8 mouse cellular contexts compared by ENCODE assay signal in the genomic region with DNA sequence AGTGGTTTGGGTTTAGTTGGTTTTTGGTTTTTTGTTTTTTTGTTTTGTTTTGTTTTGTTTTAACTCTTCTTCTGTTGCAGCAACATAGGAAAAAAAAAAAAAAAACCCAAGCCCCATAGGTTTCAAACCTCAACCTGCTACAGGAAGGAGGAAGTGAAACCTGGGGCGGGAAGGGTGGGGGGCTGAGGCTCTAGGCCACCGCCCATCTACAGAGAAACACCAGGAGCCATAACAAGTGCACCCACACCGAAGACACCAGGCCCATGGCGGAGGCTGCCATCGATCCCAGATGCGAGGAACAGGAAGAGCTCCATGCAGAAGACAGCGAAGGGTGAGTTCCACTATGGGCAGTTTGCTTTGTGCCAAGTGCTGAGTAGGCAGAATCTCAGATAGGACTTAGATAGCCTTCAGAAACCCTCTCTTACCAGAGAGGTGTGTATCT. TPM values are rescaled to one million over a fixed set of nuclear protein-coding genes. Genes with fewer than 3 reads are reported as not detected.
A peak's percentile ranks its signal among the peaks of the same experiment; 100 is the strongest.
DNase-seq lines count a peak whose midpoint lies in the region; ATAC-seq and TF ChIP-seq lines count a peak whose summit lies in the region.

A gene (plus strand): TSS at position 174 of the 442 bp plus-strand sequence.

- peak within 1 kb of the TSS; percentile 66 for H3K4me3 ChIP-seq in lung, adult 2 months (replicated peaks; ENCODE audit: extremely low read depth, low read depth, low read length)
- H3K4me3 ChIP-seq in limb, embryonic 14.5 days (replicated peaks; ENCODE audit: low read length): no peak within 1 kb of the TSS
- H3K4me3 ChIP-seq in hindbrain, postnatal 0 days (ENCODE audit: low read length): no peak within 1 kb of the TSS

- no peak within 1 kb of the TSS for H3K4me2 ChIP-seq in limb, embryonic 14.5 days (replicated peaks; ENCODE audit: low read depth, low read length, severe bottlenecking)
- H3K4me2 ChIP-seq in hindbrain, postnatal 0 days (ENCODE audit: low read depth, low read length): no peak within 1 kb of the TSS

- H3K9ac ChIP-seq in limb, embryonic 14.5 days (ENCODE audit: low read depth, low read length, severe bottlenecking): no peak within 1 kb of the TSS
- no peak within 1 kb of the TSS for H3K9ac ChIP-seq in hindbrain, postnatal 0 days (replicated peaks; ENCODE audit: low read length)

- H3K27me3 ChIP-seq in limb, embryonic 14.5 days (ENCODE audit: control insufficient read depth, insufficient read depth, low read length): no peaks in the 10 kb centered on the region
- H3K27me3 ChIP-seq in hindbrain, postnatal 0 days (ENCODE audit: insufficient read depth, low read length): no peaks in the 10 kb centered on the region

- WGBS in lung, adult 2 months: 82% methylated on average over 7 of the region's 7 CpGs
- WGBS in limb, embryonic 14.5 days: 94% methylated on average over 7 of the region's 7 CpGs
- 96% methylated on average over 7 of the region's 7 CpGs for WGBS in hindbrain, postnatal 0 days

- no peak; the same call in 1 of the 2 replicates for TF ChIP-seq POLR2A in lung, adult 2 months (IDR thresholded peaks at IDR 0.05; ENCODE audit: borderline replicate concordance, extremely low read depth, low read depth, low read length)
- no peak for TF ChIP-seq POLR2A in limb, embryonic 14.5 days (IDR thresholded peaks at IDR 0.05; ENCODE audit: borderline replicate concordance, extremely low read depth, insufficient read depth, insufficient read length)

- peak within 1 kb of the TSS; percentile 28; the same call in 1 of the 2 replicates for H3K27ac ChIP-seq in limb, embryonic 14.5 days (replicated peaks; ENCODE audit: low read depth, low read length)
- no peak within 1 kb of the TSS for H3K27ac ChIP-seq in hindbrain, postnatal 0 days

- no peaks in the 10 kb centered on the region for H3K36me3 ChIP-seq in limb, embryonic 14.5 days (ENCODE audit: control insufficient read depth, insufficient read depth, low read length)
- no peaks in the 10 kb centered on the region for H3K36me3 ChIP-seq in hindbrain, postnatal 0 days (ENCODE audit: insufficient read depth, low read length)

- ATAC-seq in granulocyte monocyte progenitor cell, adult 5-6 weeks (replicated peaks; ENCODE audit: poor library complexity, severe bottlenecking): peak; percentile 67
- ATAC-seq in limb, embryonic 14.5 days (ENCODE audit: low FRiP score, low read depth): no peak
- no peak for ATAC-seq in hindbrain, postnatal 0 days

- no peaks in the 10 kb centered on the region for H3K9me3 ChIP-seq in limb, embryonic 14.5 days (ENCODE audit: control insufficient read depth, low read length)
- H3K9me3 ChIP-seq in hindbrain, postnatal 0 days (ENCODE audit: low read length): no peaks in the 10 kb centered on the region

- H3K4me1 ChIP-seq in lung, adult 2 months (ENCODE audit: control insufficient read depth, insufficient read depth, low read length): peaks cover 4% of the 10 kb centered on the region; the same call in 1 of the 2 replicates
- H3K4me1 ChIP-seq in limb, embryonic 14.5 days (ENCODE audit: control insufficient read depth, insufficient read depth, low read length): peaks cover 30% of the 10 kb centered on the region
- H3K4me1 ChIP-seq in hindbrain, postnatal 0 days (ENCODE audit: insufficient read depth, low read length): peaks cover 13% of the 10 kb centered on the region; the same call in 1 of the 2 replicates

- no peak for DNase-seq in lung, adult 2 months
- DNase-seq in lung, postnatal 14 days: no peak
- DNase-seq in adrenal gland, postnatal 14 days: peak; percentile 6
- DNase-seq in limb, embryonic 14.5 days (ENCODE audit: low spot score): no peak
- peak; percentile 76 for DNase-seq in thymus, postnatal 0 days (ENCODE audit: low spot score)
- DNase-seq in hindbrain, postnatal 0 days (ENCODE audit: low spot score): no peak
- DNase-seq in ovary, adult 18-20 months (ENCODE audit: low spot score): no peak

- TF ChIP-seq CTCF in lung, adult 2 months (IDR thresholded peaks at IDR 0.05; ENCODE audit: insufficient read depth, low read length): no peak
- no peak for TF ChIP-seq CTCF in hindbrain, postnatal 0 days (IDR thresholded peaks at IDR 0.05; ENCODE audit: low read depth)

RNA-seq across cellular contexts. Expression of the gene that starts here (rescaled TPM):
- polyA plus RNA-seq in lung, adult 2 months (2012; rRNA removed): 131 and 188 TPM in 2 replicates
- total RNA-seq in adrenal gland, postnatal 14 days (2021): 20.4 and 52.3 TPM in 2 replicates
- 41.4 and 58.5 TPM in 2 replicates for total RNA-seq in granulocyte monocyte progenitor cell, adult 5-6 weeks (2014; fragmentation: Nextera tagmentation)
- total RNA-seq in granulocyte monocyte progenitor cell, adult 5-6 weeks (2017): 50.3 and 51.9 TPM in 2 replicates
- 102 TPM in 2 replicates for polyA plus RNA-seq in limb, embryonic 14.5 days (2012; rRNA removed)
- 45.8 and 48.0 TPM in 2 replicates for polyA plus RNA-seq in limb, embryonic 14.5 days (2014; fragmentation: Nextera tagmentation; extraction: Ambion mirVana)
- polyA plus RNA-seq in thymus, postnatal 0 days (2015; fragmentation: Nextera tagmentation; extraction: Ambion mirVana): 655 and 664 TPM in 2 replicates
- total RNA-seq in hindbrain, postnatal 0 days (2014; rRNA removed): 4.6 and 16.6 TPM in 2 replicates
- 6.6 and 7.2 TPM in 2 replicates for polyA plus RNA-seq in hindbrain, postnatal 0 days (2015; fragmentation: Nextera tagmentation; extraction: Ambion mirVana)

Comparison
In these comparisons a context has a peak if more than half of its experiments do, and no peak if none do; other contexts are left out.
1. DNase-seq: peak in adrenal gland, postnatal 14 days (single experiment) and thymus, postnatal 0 days (single experiment); none in lung, adult 2 months (single experiment), lung, postnatal 14 days (single experiment), limb, embryonic 14.5 days (single experiment), hindbrain, postnatal 0 days (single experiment) and ovary, adult 18-20 months (single experiment).